Mouse (Mus musculus) brain, embryonic 14.5 days (tissue): ENCODE measurements at regions not wholly inside any gene's neighbourhood (a gene's known extent, or its start where the extent isn't known, plus 50 kb on each side); places are given as distances from the start of the nearest gene placed in this dataset.

ENCODE experiments used
- DNase-seq: peaks from one replicate; pipeline ENCODE4 v3.0.0-alpha.2; 2011; ENCODE audit warnings: low read depth
- CTCF ChIP-seq: fragments of 200-500 bp; IDR thresholded peaks from 2 replicates; pipeline ENCODE4 v1.5.1; 2012; ENCODE audit warnings: inconsistent platforms, mild to moderate bottlenecking, moderate library complexity, borderline replicate concordance; ENCODE audit not compliant: insufficient read depth, insufficient read length; ENCODE audit errors: extremely low read depth
- POLR2A ChIP-seq: fragments of 200-500 bp; IDR thresholded peaks from 2 replicates; pipeline ENCODE4 v1.6.1; 2012; ENCODE audit warnings: mild to moderate bottlenecking, inconsistent platforms, borderline replicate concordance; ENCODE audit not compliant: poor library complexity, insufficient read depth, insufficient read length, severe bottlenecking; ENCODE audit errors: extremely low read depth

DNA sequence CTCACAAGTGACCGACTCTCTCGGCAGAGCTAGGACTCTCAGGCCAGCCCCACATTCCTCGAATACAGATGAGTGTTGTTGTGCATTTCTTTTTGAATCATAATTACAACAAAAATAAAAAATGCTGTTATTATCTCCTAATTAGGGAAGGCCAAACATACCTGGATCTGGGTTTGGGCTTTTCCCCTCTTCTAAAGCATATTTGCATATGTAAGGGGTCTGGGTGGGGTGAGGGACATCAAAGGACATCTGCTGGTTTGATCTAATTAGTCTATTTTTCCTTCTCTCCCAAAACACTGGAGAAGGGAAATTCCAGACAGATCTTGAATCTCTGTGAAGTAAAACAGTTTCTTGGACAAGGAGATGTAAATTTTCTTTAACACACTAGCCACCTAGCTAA, 85.3 kb downstream of the Tfap2a start:
- no peak for TF ChIP-seq CTCF
- no peak for TF ChIP-seq POLR2A
- DNase-seq = no peak

DNA sequence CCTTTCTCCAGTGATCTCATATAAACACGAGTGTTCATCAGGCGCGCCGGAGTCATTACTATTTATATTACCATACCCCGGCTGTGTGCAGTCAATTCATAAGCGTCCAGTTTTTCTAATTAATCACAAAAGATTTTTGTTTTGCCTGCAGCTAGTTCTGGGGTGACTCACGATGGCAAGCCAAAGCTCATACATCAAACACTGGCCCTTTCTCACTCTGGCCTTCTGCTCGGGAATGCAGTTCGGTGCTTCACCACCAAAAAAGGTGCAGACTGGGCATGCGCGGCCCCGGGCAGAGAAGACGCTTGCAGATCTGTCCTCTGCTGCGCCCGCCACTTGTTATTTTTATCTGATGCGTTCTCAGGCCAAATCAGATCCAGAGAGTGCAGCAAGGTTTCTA, 87.1 kb downstream of the Tfap2a start:
- DNase-seq = peak; percentile 86
- TF ChIP-seq POLR2A (no peak), CTCF (peak; percentile 22; the same call in 1 of the 2 replicates)

DNA sequence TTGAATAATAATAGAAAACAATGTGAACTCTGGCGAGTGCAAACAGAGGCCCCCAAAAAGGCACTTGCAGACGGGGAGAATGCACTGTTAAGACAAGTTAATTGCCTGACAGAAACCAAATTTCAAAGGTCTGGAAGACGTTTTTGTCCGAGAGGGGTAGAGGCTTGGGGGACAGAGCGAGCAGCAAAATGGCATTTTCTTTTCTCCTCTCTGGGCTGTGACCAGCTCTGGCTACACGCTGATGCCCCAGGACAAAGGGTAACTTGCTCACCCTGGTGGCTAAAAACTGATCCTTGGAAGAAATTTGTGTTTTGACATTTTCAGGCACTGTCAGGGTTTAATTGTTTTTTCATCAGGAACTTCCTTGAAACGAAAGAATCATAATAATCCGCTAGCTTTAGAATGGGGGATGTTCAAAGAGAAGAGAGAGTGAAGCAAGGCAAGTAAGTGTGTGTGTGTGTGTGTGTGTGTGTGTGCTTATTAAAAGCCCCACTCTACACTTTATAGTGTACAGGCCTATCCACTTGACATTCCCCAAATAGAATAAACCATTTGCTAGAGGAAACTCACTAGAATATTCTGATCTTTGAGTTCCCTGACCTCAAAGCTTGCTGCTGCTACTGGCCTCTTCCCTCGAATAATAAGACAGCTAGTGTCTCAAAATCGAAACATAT, 88.0 kb downstream of the Tfap2a start:
- peak; percentile 28 for DNase-seq
- no peak for TF ChIP-seq CTCF
- TF ChIP-seq POLR2A = no peak

DNA sequence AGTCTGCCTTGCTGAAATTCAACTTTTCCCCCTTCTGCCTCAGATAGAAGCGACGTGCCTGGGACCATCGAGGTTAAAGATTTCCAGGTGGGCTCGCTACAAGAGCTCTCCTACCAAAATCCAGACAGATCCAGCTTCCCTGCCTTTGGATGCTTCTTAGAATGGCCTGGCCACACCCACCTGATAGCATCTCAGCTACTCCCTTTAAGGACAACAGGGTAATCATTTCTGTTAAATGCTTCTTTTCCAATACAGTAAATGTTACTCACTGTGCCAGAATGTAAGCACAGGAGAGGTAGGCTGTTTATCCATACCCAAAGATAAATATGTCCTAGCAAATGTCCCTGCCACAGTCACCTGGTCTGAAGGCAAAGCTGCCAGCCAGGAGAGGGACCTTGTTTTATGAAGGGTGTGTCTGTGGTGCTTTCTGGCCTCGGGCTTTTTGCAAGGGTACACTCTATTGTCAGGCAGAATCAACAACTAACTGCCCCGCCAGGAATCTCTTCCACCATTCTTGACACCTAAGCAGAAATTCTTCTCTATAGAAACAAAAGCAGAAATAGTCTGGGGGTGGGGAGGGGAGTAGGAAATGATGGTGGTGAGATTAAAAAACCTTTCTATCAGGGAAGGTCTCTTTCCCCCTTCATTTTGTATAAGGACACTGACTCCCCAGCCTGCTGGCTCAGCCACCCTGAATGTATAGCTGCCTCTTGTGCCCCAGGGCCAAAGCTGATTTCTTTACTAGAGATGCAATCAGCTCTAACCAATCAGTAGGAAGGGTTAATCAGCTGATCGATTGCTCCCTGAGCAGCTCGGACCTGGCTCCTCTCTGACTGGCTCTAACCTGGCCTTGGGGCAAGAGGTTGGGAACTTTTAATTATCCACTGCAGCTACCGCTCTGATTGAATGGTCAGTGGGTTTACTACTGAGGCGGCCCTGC, 88.8 kb downstream of the Tfap2a start:
- DNase-seq = peak; percentile 8
- no peak for TF ChIP-seq POLR2A
- TF ChIP-seq CTCF = no peak

DNA sequence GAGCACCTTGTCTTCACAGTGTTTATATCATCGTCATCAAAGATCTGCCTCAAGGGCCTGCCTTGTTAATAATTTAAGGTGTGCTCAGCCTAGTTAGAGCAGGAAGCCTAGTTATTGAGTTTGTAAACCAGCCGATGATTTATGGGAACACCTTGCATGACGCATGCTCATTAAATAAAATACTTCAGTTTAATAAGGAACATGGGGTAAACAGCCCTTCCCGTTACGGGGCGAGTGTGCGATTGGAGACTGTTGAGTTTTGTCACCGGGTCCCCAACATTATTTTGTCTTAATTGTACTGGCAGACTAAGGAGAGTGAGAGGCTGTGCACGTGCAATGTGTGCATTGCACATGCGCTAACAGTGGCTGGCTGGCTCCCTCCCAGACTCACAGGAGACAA, 92.0 kb downstream of the Tfap2a start:
- no peak for TF ChIP-seq POLR2A
- TF ChIP-seq CTCF = no peak
- DNase-seq = peak; percentile 26

DNA sequence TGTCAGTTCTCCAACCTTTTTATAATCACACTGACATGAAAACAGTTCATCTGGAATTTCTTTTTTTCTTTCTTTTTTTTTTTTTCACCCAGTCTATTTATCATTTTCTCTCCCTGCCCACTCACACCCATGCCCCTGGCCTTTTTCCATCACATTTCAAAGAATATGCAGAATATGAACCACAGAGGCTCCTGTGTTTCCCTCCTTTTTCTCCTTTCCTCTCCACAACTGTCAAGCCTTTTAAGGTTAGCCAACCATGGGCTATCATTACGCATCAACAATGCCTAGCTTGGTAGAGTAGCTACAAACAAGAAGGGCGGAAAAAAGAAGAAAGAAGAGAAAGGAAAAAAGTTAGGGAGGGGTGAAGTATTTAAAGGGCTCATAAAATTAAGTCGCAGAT, 92.5 kb downstream of the Tfap2a start:
- TF ChIP-seq POLR2A = no peak
- TF ChIP-seq CTCF = no peak
- no peak for DNase-seq

DNA sequence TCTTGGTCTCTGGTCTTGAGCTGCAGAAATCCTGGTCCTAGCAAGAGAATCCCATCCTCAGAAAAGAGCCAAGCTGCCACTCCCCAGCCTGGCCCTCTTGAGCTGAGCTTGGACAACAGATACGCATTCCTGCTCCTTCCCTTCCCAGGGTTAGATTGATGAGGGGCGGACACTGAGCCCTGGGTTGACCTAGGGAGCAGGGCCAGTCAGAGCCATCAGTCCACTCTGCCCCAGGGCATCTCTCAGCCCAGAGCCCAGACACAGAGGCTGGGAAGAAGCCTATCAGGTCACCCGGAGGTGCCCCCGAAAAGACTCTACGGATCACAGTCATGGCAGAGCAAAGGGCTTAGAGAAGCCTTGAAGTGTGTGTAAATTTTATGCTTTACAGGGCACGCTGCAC, 95.2 kb downstream of the Tfap2a start:
- no peak for TF ChIP-seq POLR2A
- TF ChIP-seq CTCF = no peak
- no peak for DNase-seq

DNA sequence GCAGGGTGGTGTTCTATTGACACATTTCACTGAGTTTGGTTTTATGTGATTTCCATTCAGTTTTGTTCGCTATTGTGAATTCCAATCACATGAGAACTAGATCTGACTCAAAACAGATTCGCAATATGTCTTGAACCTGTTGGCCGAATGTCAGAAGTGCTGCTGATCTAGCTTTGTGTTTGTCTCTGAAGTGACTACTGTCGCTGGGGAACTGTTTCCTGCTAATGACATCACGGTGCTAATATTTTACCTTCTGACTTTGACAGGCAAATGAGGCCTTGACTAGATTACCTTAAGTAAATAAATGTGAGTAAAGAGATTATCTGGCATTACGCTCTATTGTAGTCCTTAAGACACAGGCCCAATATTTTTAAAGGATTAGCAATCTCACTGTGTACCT, 100.9 kb downstream of the Tfap2a start:
- no peak for TF ChIP-seq CTCF
- no peak for TF ChIP-seq POLR2A
- DNase-seq = no peak

DNA sequence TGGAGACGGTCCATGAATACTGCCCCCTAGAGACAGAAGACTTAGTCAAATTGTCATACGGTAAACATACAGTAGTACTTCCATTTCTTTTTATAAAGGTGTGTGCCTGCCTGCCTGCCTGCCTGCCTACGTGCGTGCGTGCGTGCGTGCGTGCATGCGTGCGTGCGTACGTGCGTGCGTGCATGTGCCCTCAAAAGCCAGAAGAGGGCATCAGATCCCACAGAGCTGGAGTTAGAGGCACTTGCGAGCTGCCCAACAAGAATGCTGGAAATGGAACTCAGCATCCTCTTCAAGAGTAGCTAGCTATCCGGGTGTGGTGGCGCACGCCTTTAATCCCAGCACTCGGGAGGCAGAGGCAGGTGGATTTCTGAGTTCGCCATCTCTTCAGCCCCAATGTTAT, 120.3 kb downstream of the Tfap2a start:
- TF ChIP-seq CTCF = no peak
- no peak for TF ChIP-seq POLR2A

DNA sequence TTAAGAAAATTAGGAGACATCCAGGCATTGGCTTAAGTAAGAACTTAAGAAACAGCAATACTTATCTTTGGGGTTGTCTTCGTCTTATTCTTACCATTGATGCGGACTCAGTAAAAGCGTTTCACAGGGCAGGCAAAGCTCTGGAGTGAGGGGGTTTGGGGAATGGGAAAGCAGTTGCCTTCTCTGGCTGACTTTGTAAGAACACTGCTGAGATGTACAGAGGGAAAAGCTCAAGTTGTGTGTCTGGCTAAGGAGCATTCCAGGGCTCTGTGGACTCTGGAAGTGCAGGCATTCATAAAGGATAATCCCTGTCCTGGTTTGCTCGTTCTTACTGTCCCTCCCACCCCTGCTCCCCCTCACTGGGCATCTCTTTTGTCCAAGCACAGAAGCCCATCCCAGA, 129.7 kb downstream of the Tfap2a start:
- DNase-seq = peak; percentile 5
- TF ChIP-seq POLR2A (no peak), CTCF (no peak)

More for the DNA sequence above, 120.3 kb downstream of the Tfap2a start:
- DNase-seq = no peak

DNA sequence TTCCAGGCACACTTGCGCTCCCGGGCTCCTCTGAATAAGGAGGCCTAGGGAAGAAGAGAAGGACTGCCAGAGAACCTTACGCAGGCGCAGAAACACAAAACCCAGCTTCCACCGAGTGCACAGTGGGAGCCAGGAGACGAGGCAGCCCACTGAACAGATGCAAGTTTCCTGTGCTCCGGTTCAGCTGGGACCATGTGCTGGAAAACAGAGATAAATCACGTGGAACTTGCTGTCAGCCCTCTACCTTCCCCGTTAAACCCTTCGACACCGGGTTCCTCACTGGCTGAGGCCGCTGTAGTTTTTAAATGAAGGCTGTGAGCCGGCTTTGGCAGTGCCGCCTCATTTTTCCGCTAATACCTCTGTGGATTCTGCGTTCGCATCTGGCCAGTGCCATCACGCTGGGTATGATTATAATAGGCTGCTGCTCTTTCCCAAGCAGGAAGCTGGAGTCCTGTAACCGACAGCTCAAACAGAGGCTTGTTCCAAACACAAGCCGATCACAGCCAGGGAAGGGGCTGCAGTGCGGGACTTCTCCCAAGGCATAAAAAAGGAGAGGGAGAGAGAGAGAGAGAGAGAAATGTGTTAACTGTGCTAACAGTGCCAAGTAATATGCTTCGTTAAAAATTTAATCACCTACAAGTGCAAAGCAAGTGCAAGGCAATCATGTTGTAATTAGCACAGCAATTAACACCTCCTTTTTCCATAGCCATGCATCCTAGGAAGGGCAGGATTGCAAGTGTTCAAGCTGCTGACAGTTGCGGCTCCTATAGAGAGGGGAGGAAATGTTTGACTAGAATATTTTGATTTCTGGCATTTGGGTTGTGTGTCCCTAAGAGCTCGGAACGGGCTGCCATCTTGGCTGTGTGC, 131.5 kb downstream of the Tfap2a start:
- DNase-seq = peak; percentile 92
- TF ChIP-seq POLR2A (no peak), CTCF (no peak)
